Mouse (Mus musculus) gastrocnemius, adult 2 months (tissue): ENCODE data around the gene Lgals7. TPM values are rescaled to one million over a fixed set of nuclear protein-coding genes. Genes with fewer than 3 reads are reported as not detected.

ENCODE experiments used
- DNase-seq: peaks from one replicate; pipeline ENCODE4 v3.0.0; 2022
- H3K27ac ChIP-seq: fragments of 200-600 bp; 2 replicates; pipeline ENCODE4 v1.8.1; 2022; ENCODE audit warnings: mild to moderate bottlenecking
- H3K4me3 ChIP-seq: fragments of 200-600 bp; 2 replicates; pipeline ENCODE4 v1.8.1; 2022; ENCODE audit warnings: mild to moderate bottlenecking, moderate library complexity
- CTCF ChIP-seq: fragments of 200-600 bp; IDR thresholded peaks from 2 replicates; pipeline ENCODE4 v1.8.1; 2022; ENCODE audit warnings: antibody characterized with exemption, mild to moderate bottlenecking, moderate library complexity
- intact Hi-C: fragments of 180-260 bp; cut with DNase I; formaldehyde crosslinking; loops from one replicate; pipeline ENCODE4 v1.15.1; 2025
- total RNA-seq, 2 experiments: library from RNA; stranded (reverse); gene quantifications; 2 replicates each; pipeline ENCODE4 v1.2.3; 2021

The Lgals7 gene
- total RNA-seq, 2 experiments from 2014 or later = not detected

- no peak for TF ChIP-seq CTCF
- intact Hi-C loops = no loop called here
- H3K4me3 ChIP-seq = no peak within 1 kb of the TSS
- no peak for DNase-seq
- H3K27ac ChIP-seq = no peak within 1 kb of the TSS
Measured at GRCm38 (mm10) chr7:28833723-28834347, 29.8 kb upstream of the Lgals7 start, which contains the start of gene Lgals4. Gene Lgals4, plus strand, starts transcription at chr7:28833854.

GRCm38 (mm10) chr7:28836936-28837335, 26.7 kb upstream of the Lgals7 start:
- DNase-seq = no peak
- TF ChIP-seq CTCF = no peak
- intact Hi-C loops = no loop called here
- H3K4me3 ChIP-seq = no peak overlapping the region
- no peak overlapping the region for H3K27ac ChIP-seq

GRCm38 (mm10) chr7:28838331-28838730, 25.3 kb upstream of the Lgals7 start:
- intact Hi-C loops = no loop called here
- TF ChIP-seq CTCF = no peak
- Histone ChIP-seq H3K27ac (no peak overlapping the region), H3K4me3 (no peak overlapping the region)
- DNase-seq = no peak

GRCm38 (mm10) chr7:28847273-28847672, 16.4 kb upstream of the Lgals7 start:
- TF ChIP-seq CTCF = no peak
- H3K4me3 ChIP-seq = no peak overlapping the region
- no peak overlapping the region for H3K27ac ChIP-seq
- intact Hi-C loops = no loop called here
- DNase-seq = no peak

- DNase-seq = no peak
- TF ChIP-seq CTCF = no peak
- intact Hi-C loops = no loop called here
- Histone ChIP-seq H3K27ac (0 out of 2 replicates have a peak overlapping the region, but pooled peaks have one; percentile 8), H3K4me3 (no peak overlapping the region)
Measured at GRCm38 (mm10) chr7:28849700-28850236, 13.9 kb upstream of the Lgals7 start.

- intact Hi-C loops = no loop called here
- no peak for TF ChIP-seq CTCF
- Histone ChIP-seq H3K27ac (no peak overlapping the region), H3K4me3 (no peak overlapping the region)
- no peak for DNase-seq
Measured at GRCm38 (mm10) chr7:28850642-28851041, 13.0 kb upstream of the Lgals7 start.

DNA sequence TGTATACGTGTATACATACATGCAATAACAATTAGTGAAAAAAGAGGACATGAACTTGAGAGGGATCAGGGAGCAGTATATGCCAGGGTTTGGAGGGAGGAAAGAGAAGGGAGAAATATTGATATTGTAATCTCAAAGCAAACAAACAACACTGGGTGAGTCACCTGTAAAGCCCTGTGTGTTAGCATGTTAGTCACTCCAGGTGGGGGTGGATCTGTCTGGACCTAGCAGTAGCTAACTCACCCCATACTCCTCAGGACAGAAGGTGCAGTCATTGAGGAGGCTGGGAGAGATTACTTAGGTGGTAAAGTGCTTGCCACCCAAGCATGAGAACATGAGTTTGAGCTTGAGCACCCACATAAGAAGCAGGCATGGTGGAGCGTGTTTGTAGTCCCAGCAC, 3.7 kb upstream of the Lgals7 start:
- no peak for DNase-seq
- TF ChIP-seq CTCF = no peak
- Histone ChIP-seq H3K4me3 (no peak overlapping the region), H3K27ac (no peak overlapping the region)
- intact Hi-C loops = no loop called here

DNA sequence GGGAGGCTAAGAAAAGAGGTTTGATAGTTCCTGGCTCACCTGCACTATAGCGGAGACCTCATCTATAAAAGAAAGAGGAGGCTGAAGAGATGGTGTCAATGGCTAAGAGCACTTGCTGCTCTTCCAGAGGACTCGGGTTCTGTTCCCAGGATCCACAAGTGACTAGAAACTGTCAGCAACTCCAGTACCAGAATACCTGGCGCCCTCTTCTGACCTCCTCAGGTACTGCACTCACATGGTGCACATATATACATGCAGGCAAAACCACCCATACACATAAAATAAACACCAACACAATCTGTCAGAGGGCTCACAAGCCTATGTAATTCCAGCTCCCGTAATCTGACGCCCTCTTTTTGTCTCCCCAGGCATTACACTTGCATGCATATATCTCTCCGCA, 2.8 kb upstream of the Lgals7 start:
- H3K27ac ChIP-seq = no peak overlapping the region
- no peak overlapping the region for H3K4me3 ChIP-seq
- intact Hi-C loops = no loop called here
- no peak for DNase-seq
- peak; percentile 31 for TF ChIP-seq CTCF

- no peak overlapping the region for H3K27ac ChIP-seq
- TF ChIP-seq CTCF = no peak
- H3K4me3 ChIP-seq = no peak overlapping the region
- intact Hi-C loops = no loop called here
- DNase-seq = no peak
Measured at GRCm38 (mm10) chr7:28862817-28863499, 695 bp upstream of the Lgals7 start.

DNA sequence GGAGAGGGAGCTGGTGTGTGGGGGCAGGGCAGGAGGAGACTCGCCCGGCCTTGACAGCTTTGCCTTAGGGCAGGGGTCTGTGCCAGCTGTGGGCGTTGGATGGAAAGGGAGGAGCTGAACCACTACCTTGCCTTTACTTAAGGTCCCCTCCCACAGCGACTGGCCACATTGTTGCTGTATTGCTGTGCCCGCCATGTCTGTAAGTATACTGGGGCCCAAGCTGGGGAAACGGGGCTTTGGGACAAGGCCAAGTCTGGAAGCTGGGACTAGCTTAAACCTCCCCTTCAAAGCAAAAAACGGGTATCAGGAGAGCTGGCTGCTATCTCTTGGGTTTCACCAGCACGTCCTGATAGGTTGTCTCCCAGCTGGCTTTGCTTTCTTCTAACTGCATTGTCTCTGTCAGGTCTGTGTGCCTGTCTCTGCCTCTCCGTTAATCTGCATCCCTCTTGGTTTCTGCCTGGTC, 666 bp downstream of the Lgals7 start:
- no peak for DNase-seq
- Histone ChIP-seq H3K4me3 (no peak overlapping the region), H3K27ac (no peak overlapping the region)
- intact Hi-C loops = no loop called here
- TF ChIP-seq CTCF = no peak

GRCm38 (mm10) chr7:28865481-28866300, 2.0 kb downstream of the Lgals7 start:
- peak overlapping the region; percentile 61 for H3K27ac ChIP-seq
- 0 out of 2 replicates have a peak, but pooled peaks have one; percentile 2 for TF ChIP-seq CTCF
- H3K4me3 ChIP-seq = peak overlapping the region; percentile 54
- intact Hi-C loops = loop anchor here (1.0 to 5.0 kb wide), 2 partner anchors 38 to 64 kb away; partner anchors contain the start of gene Ech1
- peak; percentile 85 for DNase-seq

DNA sequence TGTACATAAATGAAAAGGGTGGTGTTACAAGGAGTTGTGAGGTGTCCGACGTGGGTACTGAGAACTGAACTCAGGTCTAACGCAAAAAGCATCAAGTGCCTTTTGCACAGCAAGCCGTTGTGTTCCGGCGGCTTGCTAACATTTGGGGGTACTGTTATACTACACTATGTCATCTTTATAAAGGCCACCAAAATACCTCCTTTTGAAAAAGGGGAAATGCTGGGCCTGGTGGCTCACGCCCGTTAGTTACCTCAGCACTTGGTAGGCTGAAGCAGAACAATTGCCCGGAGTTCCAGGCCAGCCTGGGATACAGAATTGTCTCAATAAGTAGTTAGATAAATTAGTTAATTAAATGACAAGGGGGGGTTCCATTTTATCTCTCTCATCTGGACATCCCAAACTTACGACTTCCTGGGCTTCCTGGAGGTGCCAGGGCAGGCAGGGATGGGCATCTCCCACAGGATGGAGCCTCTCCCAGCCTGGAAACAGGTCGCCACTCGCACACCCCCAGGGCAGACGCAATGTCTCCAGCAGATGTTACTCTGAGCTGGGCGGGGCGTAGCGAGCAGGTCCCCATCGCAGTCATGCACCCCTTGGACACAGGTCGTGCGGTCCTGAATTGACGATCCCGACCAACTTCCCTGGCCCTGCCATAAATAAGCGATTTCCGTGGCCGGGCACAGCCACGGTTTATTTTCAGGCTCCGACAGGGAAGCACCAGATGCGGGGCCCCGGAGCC, 3.3 kb downstream of the Lgals7 start:
- peak overlapping the region; percentile 68 for H3K4me3 ChIP-seq
- no peak for DNase-seq
- intact Hi-C loops = loop anchor here (1.0 to 5.0 kb wide), 3 partner anchors 40 to 87 kb away; partner anchors contain the start of gene Ech1
- H3K27ac ChIP-seq = peak overlapping the region; percentile 87
- no peak for TF ChIP-seq CTCF
